Mouse (Mus musculus): ENCODE data around the gene Gna14. TPM values are rescaled to one million over a fixed set of nuclear protein-coding genes. Genes with fewer than 3 reads are reported as not detected.

Gene Gna14
- polyA plus RNA-seq, 1 experiment: not detected

DNA sequence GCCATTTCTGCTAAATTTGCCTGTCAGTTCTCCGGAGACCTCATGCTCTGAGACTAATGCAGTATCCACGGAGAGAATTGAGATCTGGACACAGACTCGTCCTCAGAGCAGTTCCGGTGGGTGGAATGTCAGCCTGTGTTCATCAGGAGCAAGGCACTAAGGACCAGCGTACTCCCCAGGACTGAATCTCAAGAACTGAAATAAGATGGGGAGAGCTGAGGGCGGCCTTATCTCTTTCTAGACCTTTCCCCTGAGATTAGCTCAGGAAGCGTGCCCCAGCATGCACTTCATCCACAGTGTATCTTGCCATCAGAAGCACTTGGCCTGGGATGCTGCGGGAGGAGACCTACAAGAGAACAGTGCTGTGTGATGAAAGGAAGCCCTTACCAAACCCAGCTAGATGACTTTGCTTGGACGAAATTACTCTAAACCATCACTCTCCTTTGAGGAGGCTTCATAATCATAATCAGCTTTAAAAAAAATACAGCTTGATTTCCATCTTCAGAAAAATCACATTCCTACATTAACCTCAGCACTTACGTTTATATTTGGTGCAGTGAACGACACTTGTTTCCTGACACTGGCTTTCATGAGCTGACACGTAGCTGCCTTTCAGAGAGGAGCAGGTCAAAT lies 41.9 kb downstream of the Gna14 start:
- Histone ChIP-seq H3K4me1 (ENCODE audit: control insufficient read depth, insufficient read depth, insufficient read length, low read length) (no peaks in the 10 kb centered on the region), H3K27ac (replicated peaks; ENCODE audit: low read depth, low read length) (no peak overlapping the region), H3K4me3 (ENCODE audit: insufficient read depth, low read depth, low read length) (no peak overlapping the region)

DNA sequence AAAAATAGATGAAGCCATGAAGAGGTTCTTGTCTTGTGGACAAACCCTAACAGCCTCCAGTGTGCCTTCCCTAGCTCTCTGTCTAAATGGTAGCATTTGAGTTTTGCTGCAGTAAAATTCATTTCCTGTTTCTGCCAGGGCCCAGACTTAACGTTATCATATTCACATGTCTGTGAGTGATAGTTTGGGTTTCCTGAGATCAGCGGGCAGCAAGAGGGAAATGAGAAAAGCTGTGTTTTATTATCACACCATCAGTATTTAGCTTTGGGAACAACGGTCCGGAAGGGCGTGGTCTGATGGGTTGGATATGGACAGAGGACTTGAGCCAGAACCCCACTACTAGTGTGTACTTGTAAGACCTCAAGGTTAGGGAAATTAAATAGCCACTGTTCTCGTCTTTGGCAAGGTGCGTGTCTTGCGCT lies 42.6 kb downstream of the Gna14 start:
- H3K27ac ChIP-seq (replicated peaks; ENCODE audit: low read depth, low read length): no peak overlapping the region

DNA sequence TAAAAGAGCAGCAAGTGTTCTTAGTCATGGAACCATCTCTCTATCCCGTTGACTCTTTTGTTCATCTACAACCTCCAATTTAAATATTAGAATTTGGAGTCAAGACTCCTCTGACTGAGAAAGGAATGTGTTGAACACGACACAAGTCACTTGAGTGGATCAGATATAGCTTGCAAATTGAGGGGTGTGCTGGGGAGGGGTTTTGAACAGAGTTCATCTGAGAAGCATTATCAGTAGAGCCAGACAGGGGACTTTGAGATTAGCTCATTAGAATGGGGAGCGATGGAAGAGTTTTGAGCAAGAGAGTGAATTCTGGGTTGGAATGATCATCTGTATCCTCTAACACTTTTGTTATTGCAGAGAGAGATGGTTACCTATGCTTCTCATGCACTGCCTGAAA lies 46.5 kb downstream of the Gna14 start:
- no peaks in the 10 kb centered on the region for H3K4me1 ChIP-seq (ENCODE audit: control insufficient read depth, insufficient read depth, insufficient read length, low read length)
- no peak overlapping the region for H3K4me3 ChIP-seq (ENCODE audit: insufficient read depth, low read depth, low read length)
- no peak overlapping the region for H3K27ac ChIP-seq (replicated peaks; ENCODE audit: low read depth, low read length)

More for the DNA sequence above, 42.6 kb downstream of the Gna14 start:
- Histone ChIP-seq H3K4me3 (ENCODE audit: insufficient read depth, low read depth, low read length) (no peak overlapping the region), H3K4me1 (ENCODE audit: control insufficient read depth, insufficient read depth, insufficient read length, low read length) (no peaks in the 10 kb centered on the region)

DNA sequence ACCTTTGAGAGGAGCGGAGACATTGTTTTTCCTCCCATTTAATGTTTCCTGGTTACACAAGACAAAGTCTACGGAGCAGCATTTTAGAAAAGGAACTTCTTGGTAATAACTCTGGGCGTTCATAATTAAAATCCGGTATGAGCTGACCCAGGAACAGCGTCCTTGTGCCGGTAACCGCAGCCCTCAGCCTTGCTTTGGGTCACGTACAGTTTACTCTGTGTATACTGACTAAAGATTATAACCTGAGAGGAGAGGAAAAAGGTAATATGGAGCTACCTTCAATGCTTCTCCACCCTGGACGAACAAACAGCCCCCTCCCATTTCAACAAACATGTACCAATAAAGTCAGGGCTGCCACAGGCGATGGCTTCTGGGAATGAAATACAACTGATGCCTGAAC lies 48.7 kb downstream of the Gna14 start:
- no peaks in the 10 kb centered on the region for H3K4me1 ChIP-seq (ENCODE audit: control insufficient read depth, insufficient read depth, insufficient read length, low read length)
- H3K27ac ChIP-seq (replicated peaks; ENCODE audit: low read depth, low read length): no peak overlapping the region
- no peak overlapping the region for H3K4me3 ChIP-seq (ENCODE audit: insufficient read depth, low read depth, low read length)

DNA sequence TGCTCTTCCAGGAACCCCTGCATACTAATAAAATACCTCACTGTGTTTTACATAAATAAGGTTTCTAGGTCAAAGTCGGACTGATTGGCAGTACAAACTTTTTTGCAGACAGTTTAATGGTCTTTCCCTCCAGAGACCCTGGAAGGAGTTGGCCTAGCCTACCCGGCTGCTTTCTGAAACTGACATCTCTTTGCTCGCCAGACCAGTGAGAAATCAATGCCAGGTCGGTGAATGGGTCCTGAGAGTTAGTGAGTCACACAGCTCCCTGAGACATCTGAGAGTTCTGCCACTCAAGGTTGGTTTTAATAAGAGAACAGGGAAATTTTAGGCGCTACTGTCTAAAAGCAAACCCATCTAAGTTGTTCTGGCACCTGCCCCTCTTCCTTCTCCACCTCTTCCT lies 49.1 kb downstream of the Gna14 start:
- Histone ChIP-seq H3K27ac (replicated peaks; ENCODE audit: low read depth, low read length) (no peak overlapping the region), H3K4me3 (ENCODE audit: insufficient read depth, low read depth, low read length) (no peak overlapping the region), H3K4me1 (ENCODE audit: control insufficient read depth, insufficient read depth, insufficient read length, low read length) (no peaks in the 10 kb centered on the region)

DNA sequence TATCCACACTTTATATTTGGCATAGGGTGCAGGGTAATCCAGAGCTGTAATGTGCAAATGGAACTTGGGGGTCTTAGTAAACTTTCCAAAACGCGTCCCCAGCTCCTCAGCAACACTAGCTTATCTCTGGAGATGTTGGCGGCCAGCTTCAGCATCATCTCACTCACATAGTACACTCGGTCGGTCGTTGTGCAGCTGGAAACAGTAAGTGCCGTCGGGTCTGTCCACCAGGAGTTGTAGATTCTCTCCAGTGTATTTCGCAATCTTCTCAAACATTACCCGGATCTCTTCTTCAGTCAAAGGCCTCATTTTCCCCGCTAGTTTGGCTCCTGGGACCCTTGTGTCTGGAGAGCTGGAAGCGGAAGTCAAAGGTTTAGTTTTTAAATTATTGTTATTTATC lies 55.2 kb downstream of the Gna14 start:
- H3K4me3 ChIP-seq (ENCODE audit: insufficient read depth, low read depth, low read length): no peak overlapping the region
- H3K4me1 ChIP-seq (ENCODE audit: control insufficient read depth, insufficient read depth, insufficient read length, low read length): no peaks in the 10 kb centered on the region
- no peak overlapping the region for H3K27ac ChIP-seq (replicated peaks; ENCODE audit: low read depth, low read length)

DNA sequence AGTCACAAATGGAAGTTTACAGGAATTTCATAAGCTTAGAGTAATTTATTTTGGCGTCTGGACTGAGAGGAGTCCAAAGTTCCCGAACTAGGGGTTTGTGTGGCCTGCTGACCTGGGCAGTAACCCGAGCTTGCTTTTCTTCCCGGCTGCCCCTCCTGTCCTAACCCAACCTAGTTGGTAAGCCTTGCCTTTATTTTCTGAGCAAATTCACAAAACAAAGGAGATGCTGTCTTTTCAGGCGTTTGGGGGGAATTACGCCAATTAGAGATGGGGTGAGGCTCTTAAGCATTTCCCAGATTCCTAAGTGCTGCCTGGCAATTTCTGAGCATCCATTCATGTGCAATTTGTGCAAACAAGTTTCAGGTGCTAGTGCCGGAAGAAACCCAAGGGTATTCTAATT lies 55.9 kb downstream of the Gna14 start:
- Histone ChIP-seq H3K4me3 (ENCODE audit: insufficient read depth, low read depth, low read length) (no peak overlapping the region), H3K27ac (replicated peaks; ENCODE audit: low read depth, low read length) (no peak overlapping the region), H3K4me1 (ENCODE audit: control insufficient read depth, insufficient read depth, insufficient read length, low read length) (no peaks in the 10 kb centered on the region)

DNA sequence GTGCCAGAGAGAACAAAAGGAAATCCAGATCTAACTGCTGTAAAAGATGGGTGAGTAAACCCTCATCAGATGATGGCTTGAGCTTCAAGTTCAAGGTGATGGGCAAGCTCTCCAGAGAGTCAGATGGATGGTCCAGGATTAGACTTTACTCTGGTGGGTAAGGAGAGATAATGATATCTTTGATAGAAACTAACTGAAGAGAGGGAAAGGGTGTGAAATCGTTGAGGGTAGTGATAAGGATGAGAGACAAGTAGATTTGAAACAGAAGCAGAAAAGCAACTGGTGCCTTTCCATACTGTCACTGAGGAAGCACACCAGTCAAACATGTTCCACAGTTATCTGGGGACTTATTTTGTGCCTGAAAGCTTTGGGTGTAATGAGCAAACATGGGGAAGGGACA lies 56.9 kb downstream of the Gna14 start:
- Histone ChIP-seq H3K4me1 (ENCODE audit: control insufficient read depth, insufficient read depth, insufficient read length, low read length) (no peaks in the 10 kb centered on the region), H3K27ac (replicated peaks; ENCODE audit: low read depth, low read length) (no peak overlapping the region), H3K4me3 (ENCODE audit: insufficient read depth, low read depth, low read length) (no peak overlapping the region)

DNA sequence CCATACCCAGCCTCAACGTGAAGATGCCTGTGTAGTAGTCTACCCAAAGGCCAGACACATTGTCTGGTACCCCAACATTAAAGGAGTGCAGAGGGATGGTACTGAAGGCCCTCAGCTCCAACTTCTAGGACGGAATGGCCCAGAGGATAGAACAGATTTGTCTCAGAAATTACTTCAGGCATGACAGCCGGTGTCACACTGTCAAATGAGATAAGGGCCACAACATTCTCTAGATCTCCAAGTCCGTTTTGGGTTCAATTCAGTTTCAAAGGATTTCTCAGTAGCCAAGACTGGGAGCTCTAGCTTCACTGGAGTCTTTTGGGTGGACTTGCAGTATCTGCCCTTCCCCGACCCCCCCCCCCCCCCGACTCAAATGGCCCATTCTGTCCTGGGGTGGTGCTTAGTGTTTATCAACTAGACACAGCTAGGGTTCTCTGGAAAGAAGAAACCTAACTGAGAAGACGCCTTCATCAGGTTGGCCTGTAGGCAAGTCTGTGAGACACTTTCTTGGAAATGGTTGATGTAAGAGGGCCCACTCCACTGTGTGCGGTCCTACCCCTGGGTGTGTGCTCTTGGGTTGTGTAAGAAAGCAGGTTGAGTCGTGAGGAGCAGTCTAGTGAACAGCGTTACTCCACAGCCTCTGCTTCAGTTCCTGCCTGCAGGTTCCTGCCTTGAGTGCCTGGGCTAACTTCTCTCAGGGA lies 59.4 kb downstream of the Gna14 start:
- Histone ChIP-seq H3K27ac (replicated peaks; ENCODE audit: low read depth, low read length) (no peak overlapping the region), H3K4me1 (ENCODE audit: control insufficient read depth, insufficient read depth, insufficient read length, low read length) (no peaks in the 10 kb centered on the region), H3K4me3 (ENCODE audit: insufficient read depth, low read depth, low read length) (no peak overlapping the region)

DNA sequence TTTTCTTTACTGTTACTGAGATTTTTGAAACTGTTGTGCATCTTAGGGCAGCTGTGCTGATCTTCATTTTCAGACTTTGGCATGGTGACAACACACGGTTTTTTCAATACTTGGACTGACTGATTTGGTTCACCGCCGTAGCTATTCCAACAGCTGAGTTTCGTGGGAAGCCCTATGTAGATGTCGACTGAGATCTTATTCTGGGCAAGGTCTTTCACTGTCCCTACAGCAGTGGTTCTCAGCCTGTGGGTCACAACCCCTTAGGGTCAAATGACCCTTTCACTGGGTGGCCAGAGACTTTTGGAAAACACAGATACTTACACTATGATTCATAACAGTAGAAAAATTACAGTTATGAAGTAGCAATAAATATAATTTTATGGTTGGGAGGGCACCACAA lies 60.5 kb downstream of the Gna14 start:
- Histone ChIP-seq H3K4me3 (ENCODE audit: insufficient read depth, low read depth, low read length) (no peak overlapping the region), H3K27ac (replicated peaks; ENCODE audit: low read depth, low read length) (no peak overlapping the region), H3K4me1 (ENCODE audit: control insufficient read depth, insufficient read depth, insufficient read length, low read length) (no peaks in the 10 kb centered on the region)

DNA sequence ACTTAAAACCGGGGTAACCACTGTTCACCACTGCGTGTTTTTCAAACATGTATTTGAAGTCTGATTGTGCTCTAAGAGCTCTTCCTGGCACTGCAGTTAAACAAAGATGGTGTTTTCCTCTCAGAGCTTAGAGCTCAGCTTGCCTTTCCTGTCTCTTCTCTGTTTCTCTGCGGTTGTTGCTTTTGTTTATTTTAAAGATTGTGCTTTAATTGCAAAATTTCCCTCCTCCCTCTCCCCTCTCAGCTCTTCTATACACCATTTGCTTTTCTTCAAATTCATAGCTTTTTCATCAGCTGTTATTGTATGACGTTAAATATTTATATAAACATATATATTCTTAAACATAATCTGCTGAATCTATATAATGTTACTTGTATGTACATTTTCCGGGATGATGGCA lies 66.5 kb downstream of the Gna14 start:
- no peak overlapping the region for H3K27ac ChIP-seq (replicated peaks; ENCODE audit: low read depth, low read length)
- H3K4me3 ChIP-seq (ENCODE audit: insufficient read depth, low read depth, low read length): no peak overlapping the region
- no peaks in the 10 kb centered on the region for H3K4me1 ChIP-seq (ENCODE audit: control insufficient read depth, insufficient read depth, insufficient read length, low read length)

DNA sequence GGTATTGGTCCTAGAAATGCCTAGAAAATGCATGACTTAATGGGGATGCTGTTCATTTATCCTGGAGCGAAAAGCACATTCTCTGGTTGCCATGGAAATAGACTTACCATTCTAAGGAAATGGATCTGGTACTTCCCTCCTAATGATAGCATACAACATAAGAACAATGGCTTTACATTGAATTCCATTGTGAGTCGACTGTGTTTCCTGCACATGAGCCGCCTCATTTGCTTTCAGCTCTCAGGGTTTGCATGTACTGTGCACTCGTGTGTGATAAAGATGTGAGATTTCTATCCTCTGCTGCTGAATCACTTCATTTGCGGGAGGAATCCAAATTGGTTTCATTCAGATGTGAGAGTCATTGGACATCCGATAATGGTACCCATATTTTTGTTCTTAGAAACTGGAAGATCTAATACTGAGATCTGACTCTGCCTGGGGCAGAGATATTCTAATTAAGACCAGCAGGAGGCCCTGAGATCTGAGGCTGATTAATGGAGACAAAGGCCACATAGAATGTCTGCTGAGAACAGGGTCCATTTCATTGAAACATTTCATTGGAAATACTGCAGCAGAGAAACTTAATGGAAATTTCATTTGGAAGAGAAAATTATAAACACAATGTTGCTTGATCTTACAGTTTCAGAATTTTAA lies 71.3 kb downstream of the Gna14 start:
- H3K27ac ChIP-seq (replicated peaks; ENCODE audit: low read depth, low read length): no peak overlapping the region
- no peaks in the 10 kb centered on the region; the same call in 1 of the 2 replicates for H3K4me1 ChIP-seq (ENCODE audit: control insufficient read depth, insufficient read depth, insufficient read length, low read length)
- H3K4me3 ChIP-seq (ENCODE audit: insufficient read depth, low read depth, low read length): no peak overlapping the region

DNA sequence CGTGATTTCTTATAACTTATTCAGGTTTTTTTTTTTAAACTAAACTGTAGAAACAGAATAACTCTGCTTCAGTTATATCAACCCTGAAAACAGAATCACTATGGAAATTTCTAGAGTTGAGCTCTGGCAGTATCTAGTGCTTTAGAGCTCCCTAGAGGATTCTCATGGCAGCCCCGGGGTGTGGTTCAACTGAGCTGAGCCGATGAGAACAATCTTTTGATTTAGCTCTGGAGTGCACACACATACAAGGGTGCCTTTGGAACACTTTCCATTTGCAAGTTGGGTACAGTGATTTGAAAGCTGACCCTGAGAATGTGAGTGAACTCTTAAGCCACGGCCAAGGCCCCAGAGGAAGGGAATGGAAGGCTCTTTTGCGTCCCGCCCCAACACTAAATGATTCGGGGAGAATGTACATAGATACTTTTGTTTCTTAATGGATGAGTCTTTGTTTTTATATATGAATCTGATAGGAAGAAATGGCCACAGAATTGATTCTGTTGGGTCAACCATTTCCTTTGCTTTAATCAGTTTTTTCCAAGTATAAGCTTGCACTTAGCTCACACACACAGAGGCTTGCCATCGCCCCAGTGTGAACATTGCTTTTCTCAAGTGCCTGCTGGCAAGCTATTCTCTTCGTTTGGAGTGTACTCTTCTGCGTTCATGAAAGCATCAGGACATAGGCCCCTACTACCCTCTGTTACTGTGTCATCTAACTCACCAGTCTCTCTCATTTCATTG lies 75.0 kb downstream of the Gna14 start:
- H3K4me1 ChIP-seq (ENCODE audit: control insufficient read depth, insufficient read depth, insufficient read length, low read length): no peaks in the 10 kb centered on the region; the same call in 1 of the 2 replicates
- no peak overlapping the region for H3K27ac ChIP-seq (replicated peaks; ENCODE audit: low read depth, low read length)
- no peak overlapping the region for H3K4me3 ChIP-seq (ENCODE audit: insufficient read depth, low read depth, low read length)

DNA sequence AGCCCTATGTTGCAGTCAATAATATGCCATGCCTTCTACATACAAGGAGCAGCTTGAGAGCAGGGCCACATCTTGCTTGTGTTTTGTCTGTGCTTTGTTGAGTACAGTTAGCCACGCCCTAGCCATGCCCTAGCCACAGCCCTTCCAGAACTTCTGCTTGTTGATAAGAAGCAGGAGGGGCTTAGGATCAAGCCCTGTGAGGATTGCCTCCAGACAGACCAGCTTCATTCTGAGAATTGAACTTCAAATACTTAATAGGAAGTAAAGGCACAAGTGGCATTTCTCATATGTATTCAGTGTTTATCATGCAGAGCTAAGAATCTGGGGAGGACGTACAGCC lies 75.5 kb downstream of the Gna14 start:
- H3K4me1 ChIP-seq (ENCODE audit: control insufficient read depth, insufficient read depth, insufficient read length, low read length): no peaks in the 10 kb centered on the region; the same call in 1 of the 2 replicates
- no peak overlapping the region for H3K4me3 ChIP-seq (ENCODE audit: insufficient read depth, low read depth, low read length)
- H3K27ac ChIP-seq (replicated peaks; ENCODE audit: low read depth, low read length): no peak overlapping the region

DNA sequence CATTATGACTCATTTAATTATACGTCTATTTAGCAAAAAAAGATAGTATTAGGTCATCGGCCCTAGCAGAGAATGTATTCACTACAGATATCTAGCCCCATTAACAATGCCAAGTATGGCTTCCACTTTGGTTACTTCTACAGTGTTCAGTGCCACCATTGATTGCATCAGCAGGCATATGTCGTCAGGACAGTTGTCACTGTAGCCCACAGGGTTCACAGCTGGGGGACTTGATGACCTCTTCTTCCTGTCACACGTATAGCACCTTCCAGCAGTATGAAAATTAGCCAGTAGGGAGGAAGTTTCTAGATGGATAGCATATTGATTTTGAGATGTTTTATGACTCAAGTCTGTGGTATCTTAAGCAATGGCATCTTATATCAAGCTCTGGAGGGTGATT lies 78.6 kb downstream of the Gna14 start:
- H3K27ac ChIP-seq (replicated peaks; ENCODE audit: low read depth, low read length): no peak overlapping the region
- H3K4me1 ChIP-seq (ENCODE audit: control insufficient read depth, insufficient read depth, insufficient read length, low read length): no peaks in the 10 kb centered on the region; the same call in 1 of the 2 replicates
- H3K4me3 ChIP-seq (ENCODE audit: insufficient read depth, low read depth, low read length): no peak overlapping the region

All from brown adipose tissue, adult 24 weeks (tissue).